Mouse (Mus musculus): Measurements from ENCODE around the gene Arl15.

- TF ChIP-seq CTCF (IDR thresholded peaks at IDR 0.05; ENCODE audit: low read depth) = no peak
- no peak for TF ChIP-seq EP300 (optimal IDR thresholded peaks at IDR 0.05)
Observed at GRCm38 (mm10) chr13:114094151-114094875, 300.0 kb downstream of the Arl15 start.
